Mouse (Mus musculus): ENCODE measurements around the gene Dclre1b. TPM values are rescaled to one million over a fixed set of nuclear protein-coding genes. Genes with fewer than 3 reads are reported as not detected.
A peak's percentile ranks its signal among the peaks of the same experiment; 100 is the strongest.

Gene Dclre1b
- total RNA-seq, 2 experiments from 2014 or later, result 6.7 to 10.6 TPM

GRCm38 (mm10) chr3:103777940-103778339, 31.3 kb downstream of the Dclre1b start:
- DNase-seq (ENCODE audit: low spot score in 2 of 2), result no peak

- DNase-seq (ENCODE audit: low spot score in 2 of 2), result no peak
These were observed 35.2 kb downstream of the Dclre1b start for GRCm38 (mm10) chr3:103774009-103774408.

- DNase-seq (ENCODE audit: low spot score in 2 of 2), result no peak
These were observed 35.7 kb downstream of the Dclre1b start for GRCm38 (mm10) chr3:103773508-103773907.

- DNase-seq (ENCODE audit: low spot score in 2 of 2), result no peak
These were observed 36.4 kb downstream of the Dclre1b start for GRCm38 (mm10) chr3:103772846-103773245.

- DNase-seq (ENCODE audit: low spot score in 2 of 2), result peak; percentile 30 to 63
These were observed 37.6 kb downstream of the Dclre1b start for GRCm38 (mm10) chr3:103771531-103772130.

- DNase-seq (ENCODE audit: low spot score in 2 of 2), result no peak
These were observed 42.5 kb downstream of the Dclre1b start for GRCm38 (mm10) chr3:103766789-103767188.

GRCm38 (mm10) chr3:103759261-103759970, 49.8 kb downstream of the Dclre1b start:
- DNase-seq (ENCODE audit: low spot score in 2 of 2), result no peak

GRCm38 (mm10) chr3:103758456-103758855, 50.8 kb downstream of the Dclre1b start:
- no peak for DNase-seq (ENCODE audit: low spot score in 2 of 2)

- DNase-seq (ENCODE audit: low spot score in 2 of 2), result no peak
These were observed 52.3 kb downstream of the Dclre1b start for GRCm38 (mm10) chr3:103756920-103757319.

GRCm38 (mm10) chr3:103755351-103755750, 53.9 kb downstream of the Dclre1b start:
- no peak for DNase-seq (ENCODE audit: low spot score in 2 of 2)

- no peak for DNase-seq (ENCODE audit: low spot score in 2 of 2)
These were observed 57.7 kb downstream of the Dclre1b start for GRCm38 (mm10) chr3:103751558-103751957.

Other genes starting within 250 kb of the Dclre1b start
- not detected for gene Syt6, start 234.2 kb downstream of the Dclre1b start, total RNA-seq (2021)
- gene Atg4a-ps, start 163.4 kb downstream of the Dclre1b start, total RNA-seq (2021), result 1 to 10 TPM in 1 of 2 experiments, not detected in 1; 9.2 TPM
- gene Olfml3, start 71.4 kb downstream of the Dclre1b start, total RNA-seq (2021), result 10 to 100 TPM; 17.1 to 18.9 TPM
- not detected for gene Gm10964, start 70.1 kb downstream of the Dclre1b start, total RNA-seq (2021)
- 10 to 100 TPM; 69.6 to 76.7 TPM for gene Hipk1, start 17.9 kb downstream of the Dclre1b start, total RNA-seq (2021)
- gene Ap4b1, start 76 bp upstream of the Dclre1b start, total RNA-seq (2021), result 10 to 100 TPM; 12.8 to 15.5 TPM
- gene Gm43064, start 129 bp upstream of the Dclre1b start, total RNA-seq (2021), result under 1 TPM; 0.20 to 0.21 TPM
- under 1 TPM in 1 of 2 experiments, not detected in 1; 0.23 TPM for gene Bcl2l15, start 23.2 kb upstream of the Dclre1b start, total RNA-seq (2021)
- under 1 TPM; 0.49 to 0.52 TPM for gene Ptpn22, start 50.4 kb upstream of the Dclre1b start, total RNA-seq (2021)
- 10 to 100 TPM in 1 of 2 experiments, 1 to 10 TPM in 1; 9.8 to 11.9 TPM for gene Rsbn1, start 104.7 kb upstream of the Dclre1b start, total RNA-seq (2021)
- gene Phtf1, start 158.7 kb upstream of the Dclre1b start, total RNA-seq (2021), result 10 to 100 TPM; 17.7 to 18.3 TPM

Measured in gastrocnemius, postnatal 4 days (tissue).